Mouse (Mus musculus): Measurements from ENCODE around the gene Lypd6b.

DNA sequence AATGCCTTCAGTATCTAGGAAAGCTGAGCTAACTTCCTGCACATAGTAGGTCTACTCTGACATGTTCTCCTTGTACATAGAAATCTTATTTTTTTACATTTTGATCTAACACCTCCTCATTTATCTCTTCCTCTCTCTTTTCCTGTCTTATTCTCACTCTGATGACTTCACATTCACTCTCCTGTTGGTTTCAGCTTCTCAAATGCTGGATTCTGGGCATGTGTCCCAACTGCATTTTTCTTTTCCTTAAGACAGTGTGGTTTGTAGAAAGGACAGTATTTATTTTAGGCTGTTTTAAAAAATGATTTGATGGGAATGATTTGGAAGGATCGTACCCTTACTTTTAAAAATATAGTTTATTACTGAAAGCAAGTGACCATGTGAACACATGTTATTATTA lies 34.8 kb downstream of the Lypd6b start:
- no peak for TF ChIP-seq CTCF (IDR thresholded peaks at IDR 0.05; ENCODE audit: low read depth)
- no peak for TF ChIP-seq EP300 (IDR thresholded peaks at IDR 0.05; ENCODE audit: low read depth)

All from liver, embryonic 14.5 days (tissue).